Mouse (Mus musculus): ENCODE measurements around the gene Prr14l. TPM values are rescaled to one million over a fixed set of nuclear protein-coding genes. Genes with fewer than 3 reads are reported as not detected.
A peak's percentile ranks its signal among the peaks of the same experiment; 100 is the strongest.
"Not testable (repeated sequence)": the region's sequence is repeated elsewhere in the genome, so short reads cannot be mapped to it uniquely, and the experiment has no call there.

Gene Prr14l
- 10 to 100 TPM; 15.0 to 15.2 TPM for total RNA-seq (2021)
- long read RNA-seq, experiment 1, partial matches to known transcripts = 1 of 14 reads
- long read RNA-seq, experiment 1, other reads (novel, unspliced or antisense) = 13 of 14 reads
- long read RNA-seq, experiment 2, partial matches to known transcripts = 0 of 3 reads
- long read RNA-seq, experiment 2, other reads (novel, unspliced or antisense) = 3 of 3 reads

DNA sequence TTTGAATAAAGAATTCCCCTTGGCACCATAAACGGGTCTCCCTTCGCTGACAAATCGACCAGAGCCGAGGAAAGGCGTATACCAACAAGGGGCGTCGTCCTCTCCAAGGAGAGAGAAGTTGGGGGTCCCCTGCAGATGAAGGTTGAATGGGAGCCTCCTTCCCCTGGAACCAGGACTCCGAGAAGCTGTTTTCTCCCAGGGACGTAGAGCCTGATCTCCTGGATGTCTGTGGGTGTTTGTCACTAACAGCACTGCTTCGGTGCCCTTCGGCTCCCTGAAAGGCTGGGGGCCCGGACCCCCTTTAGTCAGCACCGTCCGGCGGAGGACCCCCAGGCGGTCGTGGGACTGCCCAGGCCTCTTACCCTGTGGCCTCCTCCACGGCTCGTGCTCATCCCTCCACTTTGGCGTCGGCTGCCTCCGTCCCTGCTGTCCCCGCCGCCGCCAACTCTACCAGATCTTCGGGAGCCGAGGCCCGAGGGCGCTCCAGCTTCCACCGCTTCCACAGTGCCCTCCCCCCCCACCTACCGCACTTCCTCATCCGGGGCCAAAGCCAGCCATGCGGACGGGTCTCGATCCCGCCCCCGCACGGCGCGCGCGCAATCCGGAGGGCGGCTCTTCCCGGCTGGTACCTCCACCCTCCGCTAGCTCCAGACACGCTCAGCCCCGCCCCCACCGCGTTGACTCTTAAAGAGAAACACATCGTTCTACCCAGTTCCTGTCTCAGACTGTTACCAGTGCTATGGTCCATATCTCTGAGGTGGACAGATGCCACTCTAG is at the start of gene Prr14l:
Prr14l (minus strand) TSS at position 526 of the 777 bp plus-strand sequence.
- peak; percentile 98 to 99 for DNase-seq (ENCODE audit: low spot score in 2 of 2)

DNA sequence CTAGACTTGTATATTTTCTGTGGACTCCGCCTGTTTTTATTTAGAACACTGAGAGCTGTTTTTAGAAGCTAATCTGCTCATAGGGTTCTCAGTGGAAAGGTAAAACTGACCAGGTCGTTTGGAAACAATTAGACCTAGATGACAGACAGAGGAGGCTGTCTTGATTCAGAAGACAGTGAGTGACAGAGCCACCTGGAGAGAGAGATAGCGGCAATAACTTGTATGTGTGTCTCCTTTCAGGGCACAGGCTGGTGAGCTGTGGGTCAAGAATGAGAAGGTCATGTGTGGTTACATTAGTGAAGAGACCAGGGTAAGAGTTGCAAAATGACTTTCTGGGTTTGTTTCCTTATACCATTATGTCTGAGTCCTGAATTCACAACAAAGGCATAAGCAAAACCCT is 32.7 kb upstream of the Prr14l start:
- DNase-seq (ENCODE audit: low spot score in 2 of 2) = no peak

DNA sequence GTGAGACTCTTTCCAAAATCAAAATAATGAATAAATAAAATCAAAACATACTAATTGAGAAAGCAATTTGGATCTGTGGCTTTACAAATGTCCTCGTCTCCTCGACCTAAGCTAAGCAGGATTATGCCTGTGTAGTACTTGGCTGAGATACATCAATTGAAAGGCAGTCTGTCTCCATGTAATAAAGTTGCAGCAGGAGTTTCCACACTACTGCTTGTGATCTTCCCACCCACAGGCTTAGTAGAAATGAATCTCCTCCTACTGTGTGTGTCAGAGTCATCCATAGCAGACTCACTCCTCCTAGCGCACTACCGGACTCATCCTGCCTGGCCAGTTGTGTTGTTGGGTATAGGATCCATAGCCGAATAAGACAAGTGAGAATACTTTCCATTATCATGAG is 18.3 kb upstream of the Prr14l start:
- no peak for DNase-seq (ENCODE audit: low spot score in 2 of 2)

- DNase-seq (ENCODE audit: low spot score in 2 of 2) = no peak
Observed at GRCm38 (mm10) chr5:32869389-32870024, 15.5 kb upstream of the Prr14l start.

- DNase-seq (ENCODE audit: low spot score in 2 of 2) = peak; percentile 83 to 94
Observed at GRCm38 (mm10) chr5:32863253-32864228, 9.5 kb upstream of the Prr14l start, which contains the start of gene Depdc5. TSS of gene Depdc5 (plus strand) at chr5:32863701.

GRCm38 (mm10) chr5:32862469-32863132 is 8.5 kb upstream of the Prr14l start:
- no peak for DNase-seq (ENCODE audit: low spot score in 2 of 2)

- DNase-seq (ENCODE audit: low spot score in 2 of 2) = no peak
Observed at GRCm38 (mm10) chr5:32861082-32861481, 7.0 kb upstream of the Prr14l start.

DNA sequence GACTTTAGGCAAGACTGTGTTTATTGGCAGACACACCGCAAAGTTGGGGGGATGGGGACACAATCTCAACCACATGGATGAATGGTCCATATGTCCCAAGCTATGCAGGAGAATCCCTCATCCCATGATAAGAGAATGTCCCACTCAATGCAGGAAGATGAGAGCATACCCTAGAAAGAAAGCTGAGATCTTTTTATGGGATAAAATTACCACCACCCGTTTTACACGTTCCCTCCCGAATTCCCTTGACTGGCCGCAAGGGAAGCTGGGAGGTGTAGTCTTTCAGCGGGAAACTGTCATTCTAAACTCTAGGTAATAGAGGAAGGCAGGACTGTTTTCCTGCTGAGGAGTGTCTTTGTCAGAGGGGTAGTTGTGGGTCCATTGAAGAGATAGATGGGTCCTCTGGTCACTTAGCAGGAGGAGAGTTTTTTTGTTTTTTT is 3.7 kb upstream of the Prr14l start:
- peak in 1 of 2 experiments; percentile 18 for DNase-seq (ENCODE audit: low spot score in 2 of 2)

DNA sequence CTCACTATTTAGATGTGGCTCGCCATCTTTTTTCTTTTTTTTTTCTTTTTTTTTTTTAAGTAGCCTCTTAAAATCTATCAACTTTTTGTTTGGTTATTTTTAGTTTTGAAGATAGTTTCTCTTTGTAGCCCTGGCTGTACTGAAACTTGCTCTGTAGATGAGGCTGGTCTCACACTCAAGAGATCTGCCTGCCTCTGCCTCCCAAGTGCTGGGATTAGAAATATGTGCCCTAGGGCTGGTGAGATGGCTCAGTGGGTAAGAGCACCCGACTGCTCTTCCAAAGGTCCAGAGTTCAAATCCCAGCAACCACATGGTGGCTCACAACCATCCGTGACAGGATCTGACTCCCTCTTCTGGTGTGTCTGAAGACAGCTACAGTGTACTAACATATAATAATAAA is 1.2 kb upstream of the Prr14l start:
- not testable (repeated sequence) for DNase-seq (ENCODE audit: low spot score in 2 of 2)

DNA sequence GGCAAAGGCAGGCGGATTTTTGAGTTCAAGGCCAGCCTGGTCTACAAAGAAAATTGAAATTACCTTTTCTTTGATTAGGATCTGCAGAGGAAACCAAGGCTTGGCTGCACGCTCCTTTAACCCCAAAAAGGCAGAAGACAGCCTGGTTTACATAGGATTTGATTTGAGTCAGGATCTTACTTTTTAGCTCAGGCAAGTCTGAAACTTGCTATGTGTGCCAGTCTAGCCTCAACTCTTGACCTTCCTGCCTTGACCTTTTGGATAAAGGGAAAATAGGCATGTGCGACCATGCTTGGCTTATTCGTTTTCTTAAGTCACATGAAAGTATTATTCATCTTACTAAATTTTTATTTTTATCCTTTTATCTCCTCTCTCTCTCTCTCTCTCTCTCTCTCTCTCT is 762 bp upstream of the Prr14l start:
- DNase-seq (ENCODE audit: low spot score in 2 of 2) = no peak

- DNase-seq (ENCODE audit: low spot score in 2 of 2) = no peak
Observed at GRCm38 (mm10) chr5:32852026-32852425, 2.0 kb downstream of the Prr14l start.

DNA sequence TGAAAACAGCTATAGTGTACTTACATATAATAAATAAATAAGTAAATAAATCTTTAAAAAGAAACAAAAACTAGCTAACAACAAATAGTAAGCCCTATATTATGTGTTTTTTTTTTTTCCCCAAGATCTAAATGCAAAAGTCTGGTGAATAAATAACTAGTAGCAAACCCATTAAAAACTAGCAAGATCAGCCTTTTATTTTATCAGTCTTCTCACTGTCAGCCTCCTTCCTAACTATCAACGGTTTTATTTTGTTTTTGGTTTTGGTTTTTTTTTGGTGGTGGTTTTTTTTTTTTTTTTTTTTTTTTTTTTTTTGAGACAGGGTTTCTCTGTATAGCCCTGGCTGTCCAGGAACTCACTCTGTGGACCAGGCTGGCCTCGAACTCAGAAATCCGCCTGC is 4.5 kb downstream of the Prr14l start:
- DNase-seq (ENCODE audit: low spot score in 2 of 2) = not testable (repeated sequence)

DNA sequence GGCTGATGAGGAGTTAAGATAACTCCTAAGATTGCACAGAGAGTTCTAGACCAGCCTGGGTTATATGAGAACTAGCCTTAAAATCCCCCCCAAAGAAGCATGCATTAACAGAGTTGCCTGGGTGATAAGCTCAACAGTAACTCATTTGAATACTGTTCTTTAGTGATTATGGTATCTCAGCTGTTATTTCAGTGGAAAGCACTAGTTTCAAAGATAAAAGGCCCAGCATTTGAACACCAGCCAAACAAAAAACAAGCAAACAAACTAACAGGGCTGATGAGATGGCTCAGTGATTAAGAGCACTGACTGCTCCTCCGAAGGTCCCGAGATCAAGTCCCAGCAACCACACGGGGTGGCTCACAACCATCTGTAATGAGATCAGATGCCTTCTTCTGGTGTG is 4.9 kb downstream of the Prr14l start:
- no peak for DNase-seq (ENCODE audit: low spot score in 2 of 2)

GRCm38 (mm10) chr5:32840029-32840428 is 14.0 kb downstream of the Prr14l start:
- DNase-seq (ENCODE audit: low spot score in 2 of 2) = no peak

GRCm38 (mm10) chr5:32836976-32837375 is 17.1 kb downstream of the Prr14l start:
- DNase-seq (ENCODE audit: low spot score in 2 of 2) = no peak

DNA sequence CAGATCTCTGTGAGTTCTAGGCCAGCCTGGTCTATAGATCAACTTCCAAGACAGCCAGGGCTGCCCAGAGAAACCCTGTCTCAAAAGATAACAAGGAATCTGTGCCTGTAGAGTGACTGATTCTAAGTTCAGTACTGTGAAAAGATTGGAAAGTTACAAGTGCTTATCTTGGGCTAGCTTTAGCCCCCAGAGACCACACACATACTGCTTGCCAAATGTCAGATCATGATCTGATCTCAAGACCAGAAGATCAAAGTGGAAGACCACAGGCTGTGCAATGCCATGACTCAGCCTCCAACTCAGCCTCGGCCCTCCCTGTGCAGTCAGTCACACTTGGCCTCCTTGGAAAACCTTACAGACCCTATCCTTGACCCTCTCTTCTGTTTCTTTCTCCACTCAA is 19.6 kb downstream of the Prr14l start:
- no peak for DNase-seq (ENCODE audit: low spot score in 2 of 2)

GRCm38 (mm10) chr5:32830054-32830453 is 24.0 kb downstream of the Prr14l start:
- DNase-seq (ENCODE audit: low spot score in 2 of 2) = no peak

DNA sequence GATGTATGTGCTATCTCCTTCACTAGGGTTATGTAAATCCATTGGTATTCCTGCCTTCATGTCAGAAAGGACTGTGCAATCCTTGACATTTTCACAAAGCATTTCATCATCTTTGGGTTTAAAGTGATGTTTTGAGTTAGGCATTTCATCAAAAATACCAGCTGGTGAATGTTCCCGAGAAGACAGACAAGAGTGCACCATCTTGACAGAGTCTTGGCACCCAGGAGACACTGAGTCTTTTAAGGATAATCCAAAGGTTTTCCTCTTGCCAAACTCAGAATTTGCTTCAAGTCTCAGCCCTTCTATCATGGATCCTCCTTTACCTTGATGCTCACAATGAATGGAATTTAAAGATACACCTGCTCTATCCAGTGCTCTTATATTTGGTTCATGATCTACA is 25.3 kb downstream of the Prr14l start:
- not testable (repeated sequence) for DNase-seq (ENCODE audit: low spot score in 2 of 2)

GRCm38 (mm10) chr5:32827009-32827408 is 27.0 kb downstream of the Prr14l start, which contains the start of gene Gm20671:
TSS of gene Gm20671 (minus strand) at chr5:32827109.
- DNase-seq (ENCODE audit: low spot score in 2 of 2) = no peak

- no peak for DNase-seq (ENCODE audit: low spot score in 2 of 2)
Observed at GRCm38 (mm10) chr5:32820471-32820870, 33.6 kb downstream of the Prr14l start.
